Mouse (Mus musculus): Measurements from ENCODE around the gene Atp1b3. TPM values are rescaled to one million over a fixed set of nuclear protein-coding genes. Genes with fewer than 3 reads are reported as not detected.
"Not testable (repeated sequence)": the region's sequence is repeated elsewhere in the genome, so short reads cannot be mapped to it uniquely, and the experiment has no call there.

The Atp1b3 gene
- polyA plus RNA-seq, 1 experiment from 2014 or later: 194 TPM

- 91% methylated on average over 5 of the region's 5 CpGs for WGBS
- no peak for DNase-seq (ENCODE audit: low spot score, missing footprints)
- Histone ChIP-seq H3K27me3 (ENCODE audit: control insufficient read depth, insufficient read depth, low read length) (no peaks in the 10 kb centered on the region), H3K27ac (ENCODE audit: low read depth, low read length) (no peak overlapping the region), H3K9me3 (ENCODE audit: control insufficient read depth, low read length) (no peaks in the 10 kb centered on the region), H3K4me1 (ENCODE audit: control insufficient read depth, insufficient read depth, low read length) (no peaks in the 10 kb centered on the region), H3K9ac (ENCODE audit: low read length) (no peak overlapping the region), H3K4me3 (ENCODE audit: low read depth, low read length) (no peak overlapping the region), H3K4me2 (no peak overlapping the region), H3K36me3 (ENCODE audit: control insufficient read depth, insufficient read depth, low read length) (no peaks in the 10 kb centered on the region)
- ATAC-seq (ENCODE audit: low FRiP score): no peak
Observed at GRCm38 (mm10) chr9:96371075-96371474, 6.8 kb upstream of the Atp1b3 start.

- H3K9ac ChIP-seq (ENCODE audit: low read length): no peak overlapping the region
- no peak overlapping the region for H3K4me3 ChIP-seq (ENCODE audit: low read depth, low read length)
- no peak overlapping the region for H3K4me2 ChIP-seq
- ATAC-seq (ENCODE audit: low FRiP score) (no peak), DNase-seq (ENCODE audit: low spot score, missing footprints) (no peak)
- no peaks in the 10 kb centered on the region for H3K9me3 ChIP-seq (ENCODE audit: control insufficient read depth, low read length)
- whole genome bisulfite sequencing: 58% methylated on average over 5 of the region's 5 CpGs
- H3K4me1 ChIP-seq (ENCODE audit: control insufficient read depth, insufficient read depth, low read length): no peaks in the 10 kb centered on the region
- H3K27ac ChIP-seq (ENCODE audit: low read depth, low read length): no peak overlapping the region
- no peaks in the 10 kb centered on the region for H3K36me3 ChIP-seq (ENCODE audit: control insufficient read depth, insufficient read depth, low read length)
- H3K27me3 ChIP-seq (ENCODE audit: control insufficient read depth, insufficient read depth, low read length): no peaks in the 10 kb centered on the region
Observed at GRCm38 (mm10) chr9:96369654-96370384, 5.6 kb upstream of the Atp1b3 start.

DNA sequence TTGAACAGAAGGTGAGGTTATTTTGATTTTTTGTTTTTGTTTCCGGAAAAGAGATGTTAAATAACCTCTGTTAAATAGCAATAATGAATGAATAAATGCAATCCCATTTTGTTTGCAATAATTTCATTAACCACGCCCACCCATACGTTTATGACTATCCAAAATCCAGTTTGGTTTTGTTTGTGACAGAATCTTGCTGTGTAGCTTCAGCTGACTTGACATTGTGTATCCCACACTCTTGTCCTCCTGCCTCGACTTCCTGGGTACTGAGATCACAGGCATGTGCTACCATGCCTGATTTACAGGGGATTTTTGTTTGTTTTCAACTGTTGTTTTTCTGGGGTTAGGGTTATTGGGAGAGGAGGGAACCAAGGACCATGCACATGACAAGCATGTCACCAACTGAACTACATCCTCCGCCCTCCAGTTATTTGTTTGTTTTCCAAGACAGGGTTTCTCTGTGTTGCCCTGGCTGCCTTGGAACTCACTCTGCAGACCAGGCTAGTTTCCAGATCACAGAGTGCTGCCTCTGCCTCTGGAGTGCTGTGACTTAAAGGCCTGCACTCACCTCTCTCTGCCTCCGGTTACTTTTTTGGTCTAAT lies 1.1 kb upstream of the Atp1b3 start:
- H3K27ac ChIP-seq (ENCODE audit: low read depth, low read length): no peak overlapping the region
- no peaks in the 10 kb centered on the region for H3K9me3 ChIP-seq (ENCODE audit: control insufficient read depth, low read length)
- peaks cover 15% of the 10 kb centered on the region for H3K4me1 ChIP-seq (ENCODE audit: control insufficient read depth, insufficient read depth, low read length)
- no peak overlapping the region for H3K4me2 ChIP-seq
- no peaks in the 10 kb centered on the region for H3K27me3 ChIP-seq (ENCODE audit: control insufficient read depth, insufficient read depth, low read length)
- WGBS: 74% methylated on average over 6 of the region's 6 CpGs
- ATAC-seq (ENCODE audit: low FRiP score): no peak
- H3K4me3 ChIP-seq (ENCODE audit: low read depth, low read length): no peak overlapping the region
- DNase-seq (ENCODE audit: low spot score, missing footprints): no peak
- no peak overlapping the region for H3K9ac ChIP-seq (ENCODE audit: low read length)
- H3K36me3 ChIP-seq (ENCODE audit: control insufficient read depth, insufficient read depth, low read length): no peaks in the 10 kb centered on the region

GRCm38 (mm10) chr9:96363581-96364140 lies 581 bp downstream of the Atp1b3 start:
- H3K4me1 ChIP-seq (ENCODE audit: control insufficient read depth, insufficient read depth, low read length): peaks cover 15% of the 10 kb centered on the region
- H3K27ac ChIP-seq (ENCODE audit: low read depth, low read length): peak overlapping the region; percentile 88
- no peaks in the 10 kb centered on the region for H3K36me3 ChIP-seq (ENCODE audit: control insufficient read depth, insufficient read depth, low read length)
- peak overlapping the region; percentile 69 for H3K4me3 ChIP-seq (ENCODE audit: low read depth, low read length)
- under 1% methylated on average over 59 of the region's 64 CpGs for WGBS
- no peaks in the 10 kb centered on the region for H3K9me3 ChIP-seq (ENCODE audit: control insufficient read depth, low read length)
- DNase-seq (ENCODE audit: low spot score, missing footprints) (peak; percentile 98), ATAC-seq (ENCODE audit: low FRiP score) (peak; percentile 72)
- H3K9ac ChIP-seq (ENCODE audit: low read length): peak overlapping the region; percentile 87
- H3K4me2 ChIP-seq: peak overlapping the region; percentile 62
- no peaks in the 10 kb centered on the region for H3K27me3 ChIP-seq (ENCODE audit: control insufficient read depth, insufficient read depth, low read length)

- no peaks in the 10 kb centered on the region for H3K27me3 ChIP-seq (ENCODE audit: control insufficient read depth, insufficient read depth, low read length)
- H3K36me3 ChIP-seq (ENCODE audit: control insufficient read depth, insufficient read depth, low read length): no peaks in the 10 kb centered on the region
- H3K4me1 ChIP-seq (ENCODE audit: control insufficient read depth, insufficient read depth, low read length): peaks cover 15% of the 10 kb centered on the region
- no peaks in the 10 kb centered on the region for H3K9me3 ChIP-seq (ENCODE audit: control insufficient read depth, low read length)
- no peak for ATAC-seq (ENCODE audit: low FRiP score)
- H3K4me2 ChIP-seq: no peak overlapping the region
- H3K9ac ChIP-seq (ENCODE audit: low read length): no peak overlapping the region
- DNase-seq (ENCODE audit: low spot score, missing footprints): no peak
- 84% methylated on average over 3 of the region's 3 CpGs for WGBS
- no peak overlapping the region for H3K4me3 ChIP-seq (ENCODE audit: low read depth, low read length)
- H3K27ac ChIP-seq (ENCODE audit: low read depth, low read length): no peak overlapping the region
Observed at GRCm38 (mm10) chr9:96360056-96360455, 4.2 kb downstream of the Atp1b3 start.

GRCm38 (mm10) chr9:96353799-96354198 lies 10.4 kb downstream of the Atp1b3 start:
- H3K4me2 ChIP-seq: no peak overlapping the region
- H3K4me1 ChIP-seq (ENCODE audit: control insufficient read depth, insufficient read depth, low read length): no peaks in the 10 kb centered on the region
- no peak overlapping the region for H3K4me3 ChIP-seq (ENCODE audit: low read depth, low read length)
- WGBS: 83% methylated on average over 8 of the region's 8 CpGs
- ATAC-seq (ENCODE audit: low FRiP score) (no peak), DNase-seq (ENCODE audit: low spot score, missing footprints) (no peak)
- no peaks in the 10 kb centered on the region for H3K36me3 ChIP-seq (ENCODE audit: control insufficient read depth, insufficient read depth, low read length)
- no peaks in the 10 kb centered on the region for H3K9me3 ChIP-seq (ENCODE audit: control insufficient read depth, low read length)
- H3K9ac ChIP-seq (ENCODE audit: low read length): no peak overlapping the region
- H3K27me3 ChIP-seq (ENCODE audit: control insufficient read depth, insufficient read depth, low read length): no peaks in the 10 kb centered on the region
- H3K27ac ChIP-seq (ENCODE audit: low read depth, low read length): no peak overlapping the region

DNA sequence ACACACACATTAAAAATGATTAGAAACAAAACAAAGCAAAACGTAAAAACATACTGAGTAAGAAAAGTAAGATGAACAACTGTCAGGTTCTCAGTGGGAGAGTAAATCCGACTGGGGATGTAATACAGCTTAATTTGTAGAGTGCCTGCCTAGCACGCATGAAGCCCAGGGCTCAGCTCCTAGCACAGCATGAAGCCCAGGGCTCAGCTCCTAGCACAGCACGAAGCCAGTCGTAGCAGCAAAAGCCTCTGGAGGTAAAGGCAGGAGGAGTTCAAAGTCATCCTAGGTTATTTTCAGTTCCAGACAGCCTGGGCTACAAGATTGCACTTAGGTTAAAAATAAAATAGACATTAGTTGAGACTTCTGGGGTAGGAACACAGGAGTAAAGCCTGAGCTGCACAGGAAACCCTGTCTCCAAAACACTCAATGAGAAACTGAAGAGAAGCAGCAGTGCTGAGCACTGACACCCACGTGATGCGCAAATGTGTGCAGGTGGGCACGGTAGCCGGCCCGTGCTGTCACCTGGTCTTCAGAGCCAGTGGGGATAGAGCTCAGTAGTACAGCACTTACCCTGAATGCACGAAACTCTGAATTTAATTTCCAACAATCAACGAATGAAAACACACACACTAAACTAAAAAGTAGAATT lies 11.0 kb downstream of the Atp1b3 start:
- Histone ChIP-seq H3K4me1 (ENCODE audit: control insufficient read depth, insufficient read depth, low read length) (no peaks in the 10 kb centered on the region), H3K27me3 (ENCODE audit: control insufficient read depth, insufficient read depth, low read length) (no peaks in the 10 kb centered on the region), H3K9me3 (ENCODE audit: control insufficient read depth, low read length) (no peaks in the 10 kb centered on the region), H3K9ac (ENCODE audit: low read length) (no peak overlapping the region), H3K27ac (ENCODE audit: low read depth, low read length) (no peak overlapping the region), H3K4me3 (ENCODE audit: low read depth, low read length) (no peak overlapping the region), H3K36me3 (ENCODE audit: control insufficient read depth, insufficient read depth, low read length) (no peaks in the 10 kb centered on the region), H3K4me2 (no peak overlapping the region)
- DNase-seq (ENCODE audit: low spot score, missing footprints): no peak
- 76% methylated on average over 12 of the region's 12 CpGs for WGBS
- ATAC-seq (ENCODE audit: low FRiP score): no peak

- not testable (repeated sequence) for H3K27ac ChIP-seq (ENCODE audit: low read depth, low read length); H3K9me3 ChIP-seq (ENCODE audit: control insufficient read depth, low read length); H3K9ac ChIP-seq (ENCODE audit: low read length); H3K4me1 ChIP-seq (ENCODE audit: control insufficient read depth, insufficient read depth, low read length); H3K4me3 ChIP-seq (ENCODE audit: low read depth, low read length); DNase-seq (ENCODE audit: low spot score, missing footprints); H3K4me2 ChIP-seq; H3K27me3 ChIP-seq (ENCODE audit: control insufficient read depth, insufficient read depth, low read length); ATAC-seq (ENCODE audit: low FRiP score); H3K36me3 ChIP-seq (ENCODE audit: control insufficient read depth, insufficient read depth, low read length)
- 94% methylated on average over 6 of the region's 6 CpGs for WGBS
Observed at GRCm38 (mm10) chr9:96351771-96352170, 12.5 kb downstream of the Atp1b3 start.

DNA sequence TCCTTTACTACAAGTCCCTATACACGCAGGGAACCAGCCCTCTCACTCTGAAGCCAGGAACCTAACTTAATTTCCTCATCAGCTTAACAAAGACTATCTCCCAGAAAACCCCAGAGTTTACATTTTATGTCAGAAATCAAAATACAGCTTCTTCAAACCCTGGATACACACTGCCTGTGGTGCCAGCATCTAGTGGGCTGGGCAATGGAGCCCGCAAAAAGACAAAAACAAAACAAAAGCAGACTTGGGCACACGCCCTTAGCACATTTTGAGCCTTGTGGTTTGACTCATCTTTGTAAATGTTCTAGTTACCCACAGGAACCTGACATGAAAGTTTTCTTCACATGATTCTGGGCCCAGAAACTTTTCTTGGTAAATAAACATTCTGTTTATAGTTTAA lies 13.8 kb downstream of the Atp1b3 start:
- Histone ChIP-seq H3K36me3 (ENCODE audit: control insufficient read depth, insufficient read depth, low read length) (no peaks in the 10 kb centered on the region), H3K9ac (ENCODE audit: low read length) (no peak overlapping the region), H3K4me3 (ENCODE audit: low read depth, low read length) (no peak overlapping the region), H3K4me1 (ENCODE audit: control insufficient read depth, insufficient read depth, low read length) (no peaks in the 10 kb centered on the region), H3K9me3 (ENCODE audit: control insufficient read depth, low read length) (no peaks in the 10 kb centered on the region), H3K4me2 (no peak overlapping the region), H3K27ac (ENCODE audit: low read depth, low read length) (no peak overlapping the region), H3K27me3 (ENCODE audit: control insufficient read depth, insufficient read depth, low read length) (no peaks in the 10 kb centered on the region)
- ATAC-seq (ENCODE audit: low FRiP score): no peak
- no peak for DNase-seq (ENCODE audit: low spot score, missing footprints)
- 63% methylated on average over 3 of the region's 3 CpGs for whole genome bisulfite sequencing

All from midbrain, embryonic 11.5 days (tissue).